Mouse (Mus musculus): ENCODE results near the gene Ppbp.

DNA sequence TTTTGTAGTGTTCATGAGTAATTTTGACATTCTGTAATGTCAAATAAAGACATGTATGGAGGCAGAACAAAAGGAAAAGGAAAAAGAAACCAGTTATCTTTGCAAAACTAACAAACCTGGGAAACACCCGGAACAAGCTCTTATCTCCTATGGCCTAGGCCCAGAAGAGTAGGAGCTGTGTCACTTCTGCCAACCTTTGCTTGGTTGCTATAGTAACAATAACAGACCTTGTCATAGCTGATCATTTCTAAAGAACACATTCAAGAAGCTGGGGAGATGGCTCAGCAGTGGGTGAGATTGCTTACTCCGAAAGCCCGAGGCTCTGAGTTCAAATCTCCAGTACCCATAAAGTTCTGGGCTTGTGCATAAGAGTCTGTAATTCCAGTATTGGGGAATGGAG is 45.7 kb upstream of the Ppbp start:
- no peak for TF ChIP-seq POLR2A (IDR thresholded peaks at IDR 0.05; ENCODE audit: insufficient read depth, low read length)
- no peak for TF ChIP-seq CTCF (IDR thresholded peaks at IDR 0.05; ENCODE audit: low read depth, low read length)
